Mouse (Mus musculus) megakaryocyte, embryonic 14.5 days (primary cell): ENCODE measurements at regions not wholly inside any gene's neighbourhood (a gene's known extent, or its start where the extent isn't known, plus 50 kb on each side); places are given as distances from the start of the nearest gene placed in this dataset.

Source experiments
- FLI1 ChIP-seq: IDR thresholded peaks from 2 replicates; pipeline ENCODE4 v1.6.1; 2012; ENCODE audit warnings: low read length, inconsistent platforms, mixed read lengths
- GATA1 ChIP-seq: IDR thresholded peaks from 3 replicates; pipeline ENCODE4 v1.6.1; 2012; ENCODE audit warnings: mixed read lengths, low read length, inconsistent platforms, borderline replicate concordance

GRCm38 (mm10) chr10:117456904-117457700 lies 77.3 kb upstream of the Cpsf6 start:
- no peak for TF ChIP-seq GATA1
- TF ChIP-seq FLI1 = no peak
